Mouse (Mus musculus) spleen, adult 2 months (tissue): ENCODE results near the gene BC024978.

Source experiments
- CTCF ChIP-seq: fragments of 200-500 bp; IDR thresholded peaks from 2 replicates; pipeline ENCODE4 v1.5.1; 2011; ENCODE audit warnings: mild to moderate bottlenecking, inconsistent platforms; ENCODE audit not compliant: insufficient read depth, insufficient read length, insufficient replicate concordance; ENCODE audit errors: extremely low read depth
- POLR2A ChIP-seq: fragments of 200-500 bp; IDR thresholded peaks from 2 replicates; pipeline ENCODE4 v1.6.1; 2011; ENCODE audit warnings: low read depth, low read length, inconsistent platforms

GRCm38 (mm10) chr7:27197634-27198033 lies 2.1 kb downstream of the BC024978 start:
- TF ChIP-seq CTCF = no peak
- TF ChIP-seq POLR2A = no peak
